13 mouse cellular contexts compared by ENCODE assay signal in the genomic region with DNA sequence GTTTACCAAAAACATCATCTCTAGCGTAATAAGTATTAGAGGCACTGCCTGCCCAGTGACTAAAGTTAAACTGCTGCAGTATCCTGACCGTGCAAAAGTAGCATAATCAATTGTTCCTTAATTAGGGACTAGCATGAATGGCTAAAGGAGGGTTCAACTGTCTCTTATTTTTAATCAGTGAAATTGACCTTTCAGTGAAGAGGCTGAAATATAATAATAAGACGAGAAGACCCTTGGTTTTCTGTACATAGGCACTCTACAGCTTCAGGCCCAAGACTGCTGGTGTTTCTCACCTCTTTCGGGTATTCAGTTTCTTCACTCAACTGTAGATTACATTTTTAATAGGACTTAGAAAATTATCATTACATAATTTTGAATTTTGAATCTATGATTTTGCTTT. TPM values are rescaled to one million over a fixed set of nuclear protein-coding genes. Genes with fewer than 3 reads are reported as not detected.
A peak's percentile ranks its signal among the peaks of the same experiment; 100 is the strongest.
DNase-seq lines count a peak whose midpoint lies in the region; ATAC-seq and TF ChIP-seq lines count a peak whose summit lies in the region.
"Had no signal": no experiment of that assay in that cellular context is flagged by ENCODE, and none has a peak within 500 bp of the region (broad histone marks: within the 10 kb centered on the region; RNA-seq: fewer than 3 reads in every experiment).

No protein-coding gene starts in this region.

- H3K27ac ChIP-seq in forebrain, embryonic 16.5 days (ENCODE audit: low read length), result no peak overlapping the region
- H3K27ac ChIP-seq in forebrain, embryonic 14.5 days (ENCODE audit: low read depth, low read length), result no peak overlapping the region
- no peak overlapping the region for H3K27ac ChIP-seq in limb, embryonic 13.5 days
- no peak overlapping the region for H3K27ac ChIP-seq in limb, embryonic 10.5 days
- no peak overlapping the region for H3K27ac ChIP-seq in layer of hippocampus, adult 2 months

- DNase-seq in forebrain, embryonic 14.5 days (ENCODE audit: low spot score), result no peak
- no peak for DNase-seq in limb, embryonic 10.5 days (ENCODE audit: low spot score)
- DNase-seq in R1 (ENCODE audit: low read depth, low spot score), result peak; percentile 20
- DNase-seq in adrenal gland, postnatal 10 days, result no peak
- DNase-seq in layer of hippocampus, adult 2 months (ENCODE audit: low spot score in 2 of 2), result no peak
- DNase-seq: cerebellum, adult 2 months; heart, postnatal 10 days; lung, adult 18-20 months had no signal

- H3K27me3 ChIP-seq in forebrain, embryonic 16.5 days (replicated peaks; ENCODE audit: control insufficient read depth, insufficient read depth, low read length), result no peaks in the 10 kb centered on the region
- H3K27me3 ChIP-seq in forebrain, embryonic 14.5 days (replicated peaks; ENCODE audit: control insufficient read depth, insufficient read depth, low read length), result no peaks in the 10 kb centered on the region
- H3K27me3 ChIP-seq in limb, embryonic 13.5 days, result no peaks in the 10 kb centered on the region
- no peaks in the 10 kb centered on the region for H3K27me3 ChIP-seq in limb, embryonic 10.5 days (ENCODE audit: low read depth, poor library complexity, severe bottlenecking)

- no peak overlapping the region for H3K4me3 ChIP-seq in forebrain, embryonic 16.5 days (replicated peaks; ENCODE audit: low read length)
- no peak overlapping the region for H3K4me3 ChIP-seq in forebrain, embryonic 14.5 days (ENCODE audit: low read depth, low read length)
- no peak overlapping the region for H3K4me3 ChIP-seq in limb, embryonic 13.5 days
- no peak overlapping the region for H3K4me3 ChIP-seq in limb, embryonic 10.5 days
- no peak overlapping the region for H3K4me3 ChIP-seq in layer of hippocampus, adult 2 months
- H3K4me3 ChIP-seq: myocyte had no signal

- H3K4me1 ChIP-seq in forebrain, embryonic 16.5 days (replicated peaks; ENCODE audit: control insufficient read depth, insufficient read depth, low read length), result no peaks in the 10 kb centered on the region
- no peaks in the 10 kb centered on the region for H3K4me1 ChIP-seq in forebrain, embryonic 14.5 days (ENCODE audit: control insufficient read depth, insufficient read depth, low read length)
- no peaks in the 10 kb centered on the region for H3K4me1 ChIP-seq in limb, embryonic 13.5 days
- no peaks in the 10 kb centered on the region for H3K4me1 ChIP-seq in limb, embryonic 10.5 days

- no peak for TF ChIP-seq CTCF in layer of hippocampus, adult 2 months (conservative IDR thresholded peaks at IDR 0.05)

- no peak overlapping the region for H3K9ac ChIP-seq in forebrain, embryonic 16.5 days (replicated peaks; ENCODE audit: low read depth, low read length)
- H3K9ac ChIP-seq in forebrain, embryonic 14.5 days (ENCODE audit: low read length), result no peak overlapping the region
- H3K9ac ChIP-seq in limb, embryonic 13.5 days, result no peak overlapping the region

- ATAC-seq in forebrain, embryonic 16.5 days, result 0 out of 2 replicates have a peak, but pooled peaks have one; percentile 64
- no peak for ATAC-seq in forebrain, embryonic 14.5 days
- peak; percentile 82 for ATAC-seq in limb, embryonic 13.5 days (ENCODE audit: low FRiP score, low read depth)
- ATAC-seq in megakaryocyte progenitor cell, adult 5-6 weeks (replicated peaks; ENCODE audit: poor library complexity), result peak; percentile 100

- WGBS in forebrain, embryonic 16.5 days, result 79% methylated on average over 4 of the region's 4 CpGs
- 81% methylated on average over 4 of the region's 4 CpGs for WGBS in forebrain, embryonic 14.5 days
- WGBS in limb, embryonic 13.5 days, result 84% methylated on average over 4 of the region's 4 CpGs
- WGBS in limb, embryonic 10.5 days, result 92% methylated on average over 4 of the region's 4 CpGs

- no peak overlapping the region for H3K4me2 ChIP-seq in forebrain, embryonic 16.5 days (ENCODE audit: low read length)
- no peak overlapping the region for H3K4me2 ChIP-seq in forebrain, embryonic 14.5 days (ENCODE audit: low read length)
- no peak overlapping the region for H3K4me2 ChIP-seq in limb, embryonic 13.5 days (replicated peaks)

- no peaks in the 10 kb centered on the region for H3K36me3 ChIP-seq in forebrain, embryonic 16.5 days (ENCODE audit: control insufficient read depth, insufficient read depth)
- no peaks in the 10 kb centered on the region for H3K36me3 ChIP-seq in forebrain, embryonic 14.5 days (ENCODE audit: control insufficient read depth, insufficient read depth, low read length)
- H3K36me3 ChIP-seq in limb, embryonic 13.5 days, result no peaks in the 10 kb centered on the region
- H3K36me3 ChIP-seq in limb, embryonic 10.5 days, result no peaks in the 10 kb centered on the region

- no peaks in the 10 kb centered on the region for H3K9me3 ChIP-seq in forebrain, embryonic 16.5 days (ENCODE audit: control insufficient read depth, low read length)
- H3K9me3 ChIP-seq in forebrain, embryonic 14.5 days (replicated peaks; ENCODE audit: control insufficient read depth, low read length), result no peaks in the 10 kb centered on the region
- H3K9me3 ChIP-seq in limb, embryonic 13.5 days, result no peaks in the 10 kb centered on the region
- H3K9me3 ChIP-seq in limb, embryonic 10.5 days (replicated peaks), result no peaks in the 10 kb centered on the region

RNA-seq across cellular contexts. Expression of gene Gm20594, which starts 0.4 kb away (rescaled TPM):
- not detected in 2 replicates for polyA plus RNA-seq in forebrain, embryonic 16.5 days (2015; fragmentation: Nextera tagmentation; extraction: Ambion mirVana)
- not detected in 2 replicates for polyA plus RNA-seq in forebrain, embryonic 14.5 days (2014; fragmentation: Nextera tagmentation; extraction: Ambion mirVana)
- polyA plus RNA-seq in limb, embryonic 13.5 days (2015; fragmentation: Nextera tagmentation; extraction: Ambion mirVana), result not detected in 2 replicates
- not detected in 2 replicates for polyA plus RNA-seq in limb, embryonic 10.5 days (2016; fragmentation: Nextera tagmentation; extraction: Ambion mirVana)
- not detected in 2 replicates for total RNA-seq in megakaryocyte progenitor cell, adult 5-6 weeks (2015)
- total RNA-seq in megakaryocyte progenitor cell, adult 5-6 weeks (2017), result not detected in 2 replicates
- not detected for total RNA-seq in adrenal gland, postnatal 10 days (2021)
- not detected for total RNA-seq in layer of hippocampus, adult 2 months (2021)
- total RNA-seq: heart, postnatal 10 days; layer of hippocampus, adult 8-10 months had no signal
- polyA plus RNA-seq: cerebellum, adult 2 months; myocyte had no signal
